Mouse (Mus musculus): Measurements from ENCODE around the gene Hectd1. TPM values are rescaled to one million over a fixed set of nuclear protein-coding genes. Genes with fewer than 3 reads are reported as not detected.
A peak's percentile ranks its signal among the peaks of the same experiment; 100 is the strongest.

Hectd1 gene
- total RNA-seq, 1 experiment from 2014 or later, result 299 TPM

- ATAC-seq (ENCODE audit: extremely low read depth, insufficient number of reproducible peaks, low FRiP score, poor library complexity, severe bottlenecking), result no peak
Observed at GRCm38 (mm10) chr12:51845261-51845660, 15.9 kb upstream of the Hectd1 start.

GRCm38 (mm10) chr12:51844771-51845256, 15.5 kb upstream of the Hectd1 start:
- peak; percentile 100 for ATAC-seq (ENCODE audit: extremely low read depth, insufficient number of reproducible peaks, low FRiP score, poor library complexity, severe bottlenecking)

GRCm38 (mm10) chr12:51843576-51844520, 14.5 kb upstream of the Hectd1 start:
- ATAC-seq (ENCODE audit: extremely low read depth, insufficient number of reproducible peaks, low FRiP score, poor library complexity, severe bottlenecking), result no peak

GRCm38 (mm10) chr12:51842081-51842864, 12.9 kb upstream of the Hectd1 start:
- ATAC-seq (ENCODE audit: extremely low read depth, insufficient number of reproducible peaks, low FRiP score, poor library complexity, severe bottlenecking), result no peak

GRCm38 (mm10) chr12:51839856-51840255, 10.5 kb upstream of the Hectd1 start:
- no peak for ATAC-seq (ENCODE audit: extremely low read depth, insufficient number of reproducible peaks, low FRiP score, poor library complexity, severe bottlenecking)

GRCm38 (mm10) chr12:51835219-51835618, 5.9 kb upstream of the Hectd1 start:
- ATAC-seq (ENCODE audit: extremely low read depth, insufficient number of reproducible peaks, low FRiP score, poor library complexity, severe bottlenecking), result no peak

- no peak for ATAC-seq (ENCODE audit: extremely low read depth, insufficient number of reproducible peaks, low FRiP score, poor library complexity, severe bottlenecking)
Observed at GRCm38 (mm10) chr12:51831931-51832330, 2.6 kb upstream of the Hectd1 start.

- ATAC-seq (ENCODE audit: extremely low read depth, insufficient number of reproducible peaks, low FRiP score, poor library complexity, severe bottlenecking), result no peak
Observed at GRCm38 (mm10) chr12:51831296-51831695, 2.0 kb upstream of the Hectd1 start.

GRCm38 (mm10) chr12:51830671-51831070, 1.3 kb upstream of the Hectd1 start:
- ATAC-seq (ENCODE audit: extremely low read depth, insufficient number of reproducible peaks, low FRiP score, poor library complexity, severe bottlenecking), result no peak

- peak; percentile 20; the same call in 1 of the 2 replicates for ATAC-seq (ENCODE audit: extremely low read depth, insufficient number of reproducible peaks, low FRiP score, poor library complexity, severe bottlenecking)
Observed at GRCm38 (mm10) chr12:51830077-51830402, 704 bp upstream of the Hectd1 start.

GRCm38 (mm10) chr12:51828716-51829289, 533 bp downstream of the Hectd1 start:
- peak; percentile 14; the same call in 1 of the 2 replicates for ATAC-seq (ENCODE audit: extremely low read depth, insufficient number of reproducible peaks, low FRiP score, poor library complexity, severe bottlenecking)

- ATAC-seq (ENCODE audit: extremely low read depth, insufficient number of reproducible peaks, low FRiP score, poor library complexity, severe bottlenecking), result no peak
Observed at GRCm38 (mm10) chr12:51827958-51828650, 1.2 kb downstream of the Hectd1 start.

- no peak for ATAC-seq (ENCODE audit: extremely low read depth, insufficient number of reproducible peaks, low FRiP score, poor library complexity, severe bottlenecking)
Observed at GRCm38 (mm10) chr12:51825338-51825737, 4.0 kb downstream of the Hectd1 start.

- no peak for ATAC-seq (ENCODE audit: extremely low read depth, insufficient number of reproducible peaks, low FRiP score, poor library complexity, severe bottlenecking)
Observed at GRCm38 (mm10) chr12:51823311-51823710, 6.0 kb downstream of the Hectd1 start.

- ATAC-seq (ENCODE audit: extremely low read depth, insufficient number of reproducible peaks, low FRiP score, poor library complexity, severe bottlenecking), result no peak
Observed at GRCm38 (mm10) chr12:51822861-51823260, 6.5 kb downstream of the Hectd1 start.

GRCm38 (mm10) chr12:51822236-51822635, 7.1 kb downstream of the Hectd1 start:
- no peak for ATAC-seq (ENCODE audit: extremely low read depth, insufficient number of reproducible peaks, low FRiP score, poor library complexity, severe bottlenecking)

- no peak for ATAC-seq (ENCODE audit: extremely low read depth, insufficient number of reproducible peaks, low FRiP score, poor library complexity, severe bottlenecking)
Observed at GRCm38 (mm10) chr12:51821256-51821655, 8.1 kb downstream of the Hectd1 start.

GRCm38 (mm10) chr12:51819951-51820498, 9.3 kb downstream of the Hectd1 start:
- ATAC-seq (ENCODE audit: extremely low read depth, insufficient number of reproducible peaks, low FRiP score, poor library complexity, severe bottlenecking), result no peak

Data from neutrophil, adult 5-6 weeks (primary cell).